Mouse (Mus musculus): Measurements from ENCODE around the gene Trim25. TPM values are rescaled to one million over a fixed set of nuclear protein-coding genes. Genes with fewer than 3 reads are reported as not detected.
A peak's percentile ranks its signal among the peaks of the same experiment; 100 is the strongest.

Trim25 gene
- polyA plus RNA-seq, 1 experiment from 2014 or later, result 23.5 TPM

- TF ChIP-seq CTCF (IDR thresholded peaks at IDR 0.05) (no peak), EP300 (IDR thresholded peaks at IDR 0.05) (no peak; the same call in 1 of the 2 replicates)
- H3K27me3 ChIP-seq (replicated peaks; ENCODE audit: insufficient read depth, low read length), result no peaks in the 10 kb centered on the region
- under 1% methylated on average over 55 of the region's 63 CpGs for WGBS
- peak overlapping the region; percentile 60 for H3K9ac ChIP-seq (replicated peaks; ENCODE audit: low read depth)
- H3K4me3 ChIP-seq (ENCODE audit: low read depth, low read length), result peak overlapping the region; percentile 75
- DNase-seq (ENCODE audit: low spot score) (peak; percentile 96), ATAC-seq (peak; percentile 96)
- H3K36me3 ChIP-seq (ENCODE audit: insufficient read depth, low read length), result no peaks in the 10 kb centered on the region
- no peaks in the 10 kb centered on the region for H3K9me3 ChIP-seq (ENCODE audit: low read length)
- H3K27ac ChIP-seq (ENCODE audit: low read length), result peak overlapping the region; percentile 68
- peaks cover 11% of the 10 kb centered on the region for H3K4me1 ChIP-seq (ENCODE audit: insufficient read depth, low read depth, low read length)
- H3K4me2 ChIP-seq (replicated peaks; ENCODE audit: low read depth, low read length), result peak overlapping the region; percentile 97
Observed at GRCm38 (mm10) chr11:89060423-89061089, 61.4 kb downstream of the Trim25 start.

GRCm38 (mm10) chr11:89061362-89061761 is 62.2 kb downstream of the Trim25 start:
- 60% methylated on average over 7 of the region's 7 CpGs for WGBS
- ATAC-seq, result no peak

GRCm38 (mm10) chr11:89064312-89064711 is 65.1 kb downstream of the Trim25 start:
- Histone ChIP-seq H3K27me3 (replicated peaks; ENCODE audit: insufficient read depth, low read length) (no peaks in the 10 kb centered on the region), H3K4me1 (ENCODE audit: insufficient read depth, low read depth, low read length) (peaks cover 4% of the 10 kb centered on the region; the same call in 1 of the 2 replicates), H3K36me3 (ENCODE audit: insufficient read depth, low read length) (no peaks in the 10 kb centered on the region), H3K4me2 (replicated peaks; ENCODE audit: low read depth, low read length) (no peak overlapping the region), H3K9me3 (ENCODE audit: low read length) (no peaks in the 10 kb centered on the region), H3K4me3 (ENCODE audit: low read depth, low read length) (no peak overlapping the region), H3K9ac (replicated peaks; ENCODE audit: low read depth) (no peak overlapping the region), H3K27ac (ENCODE audit: low read length) (no peak overlapping the region)
- WGBS, result 67% methylated on average over 6 of the region's 6 CpGs
- TF ChIP-seq CTCF (IDR thresholded peaks at IDR 0.05) (no peak), EP300 (IDR thresholded peaks at IDR 0.05) (no peak)
- DNase-seq (ENCODE audit: low spot score), result no peak
- no peak for ATAC-seq

More at GRCm38 (mm10) chr11:89061362-89061761, 62.2 kb downstream of the Trim25 start:
- no peak overlapping the region for H3K4me2 ChIP-seq (replicated peaks; ENCODE audit: low read depth, low read length)
- no peaks in the 10 kb centered on the region for H3K27me3 ChIP-seq (replicated peaks; ENCODE audit: insufficient read depth, low read length)
- no peaks in the 10 kb centered on the region for H3K36me3 ChIP-seq (ENCODE audit: insufficient read depth, low read length)
- no peak overlapping the region for H3K27ac ChIP-seq (ENCODE audit: low read length)
- H3K4me3 ChIP-seq (ENCODE audit: low read depth, low read length), result no peak overlapping the region
- H3K4me1 ChIP-seq (ENCODE audit: insufficient read depth, low read depth, low read length), result peaks cover 11% of the 10 kb centered on the region
- TF ChIP-seq EP300 (IDR thresholded peaks at IDR 0.05) (0 out of 2 replicates have a peak, but pooled peaks have one; percentile 15), CTCF (IDR thresholded peaks at IDR 0.05) (no peak)
- no peaks in the 10 kb centered on the region for H3K9me3 ChIP-seq (ENCODE audit: low read length)
- DNase-seq (ENCODE audit: low spot score), result no peak
- H3K9ac ChIP-seq (replicated peaks; ENCODE audit: low read depth), result no peak overlapping the region

GRCm38 (mm10) chr11:89065297-89065696 is 66.1 kb downstream of the Trim25 start:
- Histone ChIP-seq H3K27me3 (replicated peaks; ENCODE audit: insufficient read depth, low read length) (no peaks in the 10 kb centered on the region), H3K9ac (replicated peaks; ENCODE audit: low read depth) (no peak overlapping the region), H3K27ac (ENCODE audit: low read length) (no peak overlapping the region), H3K4me2 (replicated peaks; ENCODE audit: low read depth, low read length) (no peak overlapping the region), H3K4me3 (ENCODE audit: low read depth, low read length) (no peak overlapping the region), H3K36me3 (ENCODE audit: insufficient read depth, low read length) (no peaks in the 10 kb centered on the region), H3K4me1 (ENCODE audit: insufficient read depth, low read depth, low read length) (no peaks in the 10 kb centered on the region), H3K9me3 (ENCODE audit: low read length) (no peaks in the 10 kb centered on the region)
- TF ChIP-seq EP300 (IDR thresholded peaks at IDR 0.05) (no peak), CTCF (IDR thresholded peaks at IDR 0.05) (peak; percentile 53)
- WGBS, result 95% methylated on average over 3 of the region's 3 CpGs
- DNase-seq (ENCODE audit: low spot score) (no peak), ATAC-seq (no peak)

GRCm38 (mm10) chr11:89066126-89066525 is 67.0 kb downstream of the Trim25 start:
- Histone ChIP-seq H3K27ac (ENCODE audit: low read length) (no peak overlapping the region), H3K27me3 (replicated peaks; ENCODE audit: insufficient read depth, low read length) (no peaks in the 10 kb centered on the region), H3K9ac (replicated peaks; ENCODE audit: low read depth) (no peak overlapping the region), H3K4me1 (ENCODE audit: insufficient read depth, low read depth, low read length) (no peaks in the 10 kb centered on the region), H3K4me3 (ENCODE audit: low read depth, low read length) (no peak overlapping the region), H3K4me2 (replicated peaks; ENCODE audit: low read depth, low read length) (no peak overlapping the region), H3K9me3 (ENCODE audit: low read length) (no peaks in the 10 kb centered on the region), H3K36me3 (ENCODE audit: insufficient read depth, low read length) (no peaks in the 10 kb centered on the region)
- WGBS, result 75% methylated on average over 6 of the region's 6 CpGs
- no peak for TF ChIP-seq EP300 (IDR thresholded peaks at IDR 0.05)
- TF ChIP-seq CTCF (IDR thresholded peaks at IDR 0.05), result no peak
- no peak for DNase-seq (ENCODE audit: low spot score)
- no peak for ATAC-seq

- H3K4me2 ChIP-seq (replicated peaks; ENCODE audit: low read depth, low read length), result no peak within 1 kb of the TSS
- H3K27me3 ChIP-seq (replicated peaks; ENCODE audit: insufficient read depth, low read length), result no peaks in the 10 kb centered on the region
- 96% methylated on average over 1 of the region's 1 CpGs for WGBS
Observed at GRCm38 (mm10) chr11:89066750-89067149, 67.6 kb downstream of the Trim25 start, which contains the start of gene Dgke. TSS of gene Dgke (minus strand) at chr11:89066850.

More at GRCm38 (mm10) chr11:89066750-89067149, 67.6 kb downstream of the Trim25 start, which contains the start of gene Dgke:
- no peak for ATAC-seq
- H3K9ac ChIP-seq (replicated peaks; ENCODE audit: low read depth), result no peak within 1 kb of the TSS
- no peak for DNase-seq (ENCODE audit: low spot score)
- TF ChIP-seq EP300 (IDR thresholded peaks at IDR 0.05) (no peak), CTCF (IDR thresholded peaks at IDR 0.05) (no peak)
- H3K4me3 ChIP-seq (ENCODE audit: low read depth, low read length), result no peak within 1 kb of the TSS
- no peaks in the 10 kb centered on the region for H3K36me3 ChIP-seq (ENCODE audit: insufficient read depth, low read length)
- H3K4me1 ChIP-seq (ENCODE audit: insufficient read depth, low read depth, low read length), result no peaks in the 10 kb centered on the region
- H3K9me3 ChIP-seq (ENCODE audit: low read length), result no peaks in the 10 kb centered on the region
- H3K27ac ChIP-seq (ENCODE audit: low read length), result 0 out of 2 replicates have a peak within 1 kb of the TSS, but pooled peaks have one; percentile 20

All from lung, postnatal 0 days (tissue).